Mouse (Mus musculus) forebrain, postnatal 0 days (tissue): ENCODE measurements at regions not wholly inside any gene's neighbourhood (a gene's known extent, or its start where the extent isn't known, plus 50 kb on each side); places are given as distances from the start of the nearest gene placed in this dataset.

ENCODE experiments used
- ATAC-seq: fragments of 200-750 bp; cut with Nextera tagmentation; 2 replicates; pipeline ENCODE4 v1.8.0; 2017; ENCODE audit warnings: mild to moderate bottlenecking, moderate library complexity
- DNase-seq: peaks from one replicate; pipeline ENCODE4 v3.0.0-alpha.2; 2015
- H3K27ac ChIP-seq: fragments of 300-500 bp; sonication (generic); 2 replicates; pipeline ENCODE4 v1.5.1; 2014; ENCODE audit warnings: low read depth, mild to moderate bottlenecking, antibody characterized with exemption, low read length, moderate library complexity, mixed read lengths
- H3K27me3 ChIP-seq: fragments of 300-500 bp; sonication (generic); 2 replicates; pipeline ENCODE4 v1.6.1; 2014; ENCODE audit warnings: mild to moderate bottlenecking, low read length, mixed read lengths; ENCODE audit not compliant: insufficient read depth
- H3K36me3 ChIP-seq: fragments of 300-500 bp; sonication (generic); 2 replicates; pipeline ENCODE4 v1.6.1; 2014; ENCODE audit warnings: mild to moderate bottlenecking, moderate library complexity; ENCODE audit not compliant: insufficient read depth
- H3K4me1 ChIP-seq: fragments of 300-500 bp; sonication (generic); 2 replicates; pipeline ENCODE4 v1.6.1; 2014; ENCODE audit warnings: antibody characterized with exemption; ENCODE audit not compliant: insufficient read depth
- H3K4me2 ChIP-seq: fragments of 300-500 bp; sonication (generic); 2 replicates; pipeline ENCODE4 v1.6.1; 2014; ENCODE audit warnings: low read depth, mild to moderate bottlenecking, moderate library complexity
- H3K4me3 ChIP-seq: fragments of 300-500 bp; sonication (generic); 2 replicates; pipeline ENCODE4 v1.5.1; 2014; ENCODE audit warnings: low read depth, low read length, mixed read lengths
- H3K9ac ChIP-seq: fragments of 300-500 bp; sonication (generic); 2 replicates; pipeline ENCODE4 v1.6.1; 2014; ENCODE audit warnings: mild to moderate bottlenecking
- H3K9me3 ChIP-seq: fragments of 300-500 bp; sonication (generic); 2 replicates; pipeline ENCODE4 v1.6.1; 2016; ENCODE audit warnings: low read length
- CTCF ChIP-seq: sonication (generic); IDR thresholded peaks from 2 replicates; pipeline ENCODE4 v1.5.1; 2016; ENCODE audit warnings: antibody characterized with exemption, control low read depth, low read depth
- WGBS: fragments of 180-500 bp; shearing (Covaris S2); extraction: QIAGEN DNeasy Blood & Tissue Kit; methylation state at CpG from one replicate; pipeline ENCODE4 v1.1.7; 2014; 5-methylcytosine and 5-hydroxymethylcytosine counted together

DNA sequence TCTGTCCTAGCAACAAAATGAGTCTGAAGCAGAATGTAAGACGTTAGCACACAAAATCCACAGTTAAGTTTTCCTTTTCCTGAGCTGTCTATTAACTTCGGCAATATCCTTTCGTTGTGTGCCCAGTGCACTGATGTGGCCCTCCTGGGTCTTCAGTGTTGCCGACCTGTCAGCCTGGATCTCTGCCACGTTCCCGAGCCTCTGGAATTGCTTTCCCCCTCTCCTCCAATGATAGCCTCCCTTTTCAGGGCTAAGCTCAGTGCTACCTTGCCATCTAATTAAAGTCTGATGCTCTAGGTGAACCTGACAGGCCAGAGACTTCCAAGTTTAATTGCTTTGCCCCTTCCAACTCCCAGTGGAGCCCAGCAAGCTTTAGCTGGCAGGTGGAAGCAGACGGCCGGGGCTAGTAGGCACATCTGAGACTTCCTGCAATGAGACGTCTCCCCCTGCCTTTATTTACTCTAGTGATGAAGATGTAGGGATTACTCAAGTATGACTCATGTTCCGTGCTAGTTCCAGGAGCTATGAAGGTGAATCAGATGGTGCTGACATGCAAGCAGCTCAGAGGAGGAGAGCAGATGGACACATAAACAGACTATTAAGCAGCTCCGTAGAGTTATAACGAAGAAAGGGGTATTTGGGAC, 894.3 kb upstream of the Car8 start:
- no peak for TF ChIP-seq CTCF
- no peak for ATAC-seq
- no peaks in the 10 kb centered on the region for H3K9me3 ChIP-seq
- no peak overlapping the region for H3K4me3 ChIP-seq
- no peaks in the 10 kb centered on the region for H3K36me3 ChIP-seq
- no peak overlapping the region for H3K9ac ChIP-seq
- H3K4me1 ChIP-seq: no peaks in the 10 kb centered on the region
- no peak for DNase-seq
- no peaks in the 10 kb centered on the region for H3K27me3 ChIP-seq
- 63% methylated on average over 12 of the region's 12 CpGs for WGBS
- no peak overlapping the region for H3K4me2 ChIP-seq
- no peak overlapping the region for H3K27ac ChIP-seq

DNA sequence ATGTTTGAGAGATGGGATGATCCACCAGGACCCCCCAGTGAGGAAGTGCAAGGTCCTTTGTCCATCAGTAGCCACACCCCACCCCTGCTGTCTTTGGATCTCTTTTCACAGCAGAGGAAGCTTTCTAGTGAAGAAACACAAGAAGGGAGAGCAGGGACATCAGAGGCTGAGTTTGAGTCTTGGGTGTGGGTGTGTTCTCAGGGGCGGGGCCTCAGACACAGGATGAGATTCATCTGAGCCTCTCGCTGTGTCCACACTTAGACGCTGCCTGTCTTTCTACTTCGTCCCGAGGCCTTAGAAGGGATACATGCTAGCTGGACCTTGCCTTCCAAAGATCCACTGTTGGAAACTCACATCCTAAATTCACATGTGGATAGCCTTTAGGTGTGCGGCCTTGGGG, 893.5 kb upstream of the Car8 start:
- ATAC-seq: no peak
- no peak for DNase-seq
- Histone ChIP-seq H3K4me3 (no peak overlapping the region), H3K9me3 (no peaks in the 10 kb centered on the region), H3K27me3 (no peaks in the 10 kb centered on the region), H3K9ac (no peak overlapping the region), H3K27ac (no peak overlapping the region), H3K4me2 (no peak overlapping the region), H3K4me1 (no peaks in the 10 kb centered on the region), H3K36me3 (no peaks in the 10 kb centered on the region)
- 96% methylated on average over 6 of the region's 6 CpGs for WGBS
- TF ChIP-seq CTCF: no peak

DNA sequence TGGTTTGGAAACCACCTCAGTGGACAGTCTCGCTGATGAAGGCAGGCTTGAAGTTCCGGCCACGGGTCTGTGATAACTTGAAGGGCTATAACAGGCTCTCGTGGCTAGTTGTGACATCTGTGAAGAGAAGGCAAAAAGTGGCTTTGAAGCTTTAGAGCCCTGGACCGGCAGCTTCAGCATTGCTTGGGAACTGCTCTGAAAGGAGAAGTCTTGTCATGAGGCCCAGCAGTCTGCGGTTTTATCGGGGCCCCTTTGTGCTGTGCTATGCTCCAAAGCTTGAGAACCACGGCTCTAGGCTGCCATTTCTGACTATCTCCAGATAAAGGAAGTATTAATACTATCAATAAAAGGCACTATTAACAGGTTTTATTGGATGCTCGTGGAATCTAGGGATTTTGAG, 892.8 kb upstream of the Car8 start:
- Histone ChIP-seq H3K27ac (no peak overlapping the region), H3K9me3 (no peaks in the 10 kb centered on the region), H3K4me3 (no peak overlapping the region), H3K36me3 (no peaks in the 10 kb centered on the region), H3K4me2 (no peak overlapping the region), H3K4me1 (no peaks in the 10 kb centered on the region), H3K9ac (no peak overlapping the region), H3K27me3 (no peaks in the 10 kb centered on the region)
- DNase-seq (no peak), ATAC-seq (no peak)
- TF ChIP-seq CTCF: no peak
- WGBS: 84% methylated on average over 9 of the region's 9 CpGs

GRCm38 (mm10) chr4:9125236-9125963, 886.6 kb upstream of the Car8 start:
- no peak overlapping the region for H3K9ac ChIP-seq
- ATAC-seq: 0 out of 2 replicates have a peak, but pooled peaks have one; percentile 34
- H3K4me3 ChIP-seq: no peak overlapping the region
- WGBS: 40% methylated on average over 11 of the region's 11 CpGs
- no peaks in the 10 kb centered on the region for H3K36me3 ChIP-seq
- no peak overlapping the region for H3K4me2 ChIP-seq
- H3K9me3 ChIP-seq: no peaks in the 10 kb centered on the region
- H3K27ac ChIP-seq: no peak overlapping the region
- DNase-seq: peak; percentile 44
- H3K4me1 ChIP-seq: no peaks in the 10 kb centered on the region
- peak; percentile 75 for TF ChIP-seq CTCF
- no peaks in the 10 kb centered on the region for H3K27me3 ChIP-seq

- H3K27ac ChIP-seq: no peak overlapping the region
- no peak overlapping the region for H3K4me2 ChIP-seq
- ATAC-seq: no peak
- DNase-seq: no peak
- H3K4me3 ChIP-seq: no peak overlapping the region
- no peak overlapping the region for H3K9ac ChIP-seq
- no peak for TF ChIP-seq CTCF
- no peaks in the 10 kb centered on the region for H3K27me3 ChIP-seq
- no peaks in the 10 kb centered on the region for H3K9me3 ChIP-seq
- no peaks in the 10 kb centered on the region for H3K4me1 ChIP-seq
- H3K36me3 ChIP-seq: no peaks in the 10 kb centered on the region
- WGBS: 97% methylated on average over 4 of the region's 4 CpGs
These were observed 885.9 kb upstream of the Car8 start for GRCm38 (mm10) chr4:9124586-9125232.

DNA sequence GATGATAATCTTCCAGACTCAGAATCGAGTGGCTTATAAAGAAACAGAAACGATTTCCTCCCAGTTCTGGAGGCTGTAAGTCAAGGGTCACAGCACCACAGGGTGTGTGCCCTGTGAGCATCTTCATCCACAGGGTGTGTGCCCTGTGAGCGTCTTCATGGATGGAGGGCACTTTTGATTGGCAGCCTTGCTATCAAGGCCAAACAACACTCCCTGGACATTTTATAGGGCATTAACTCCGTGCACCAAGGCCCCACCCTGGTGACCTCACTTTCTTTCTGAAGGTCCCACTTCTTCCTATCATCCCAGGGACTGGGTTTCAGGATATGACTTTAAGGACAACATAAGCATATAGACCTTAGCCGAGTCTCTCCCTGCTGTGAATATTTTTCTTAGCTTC, 885.3 kb upstream of the Car8 start:
- Histone ChIP-seq H3K4me3 (no peak overlapping the region), H3K27ac (no peak overlapping the region), H3K9ac (no peak overlapping the region), H3K36me3 (no peaks in the 10 kb centered on the region), H3K4me1 (no peaks in the 10 kb centered on the region), H3K9me3 (no peaks in the 10 kb centered on the region), H3K4me2 (no peak overlapping the region), H3K27me3 (no peaks in the 10 kb centered on the region)
- DNase-seq (no peak), ATAC-seq (no peak)
- TF ChIP-seq CTCF: no peak
- 65% methylated on average over 5 of the region's 5 CpGs for WGBS

DNA sequence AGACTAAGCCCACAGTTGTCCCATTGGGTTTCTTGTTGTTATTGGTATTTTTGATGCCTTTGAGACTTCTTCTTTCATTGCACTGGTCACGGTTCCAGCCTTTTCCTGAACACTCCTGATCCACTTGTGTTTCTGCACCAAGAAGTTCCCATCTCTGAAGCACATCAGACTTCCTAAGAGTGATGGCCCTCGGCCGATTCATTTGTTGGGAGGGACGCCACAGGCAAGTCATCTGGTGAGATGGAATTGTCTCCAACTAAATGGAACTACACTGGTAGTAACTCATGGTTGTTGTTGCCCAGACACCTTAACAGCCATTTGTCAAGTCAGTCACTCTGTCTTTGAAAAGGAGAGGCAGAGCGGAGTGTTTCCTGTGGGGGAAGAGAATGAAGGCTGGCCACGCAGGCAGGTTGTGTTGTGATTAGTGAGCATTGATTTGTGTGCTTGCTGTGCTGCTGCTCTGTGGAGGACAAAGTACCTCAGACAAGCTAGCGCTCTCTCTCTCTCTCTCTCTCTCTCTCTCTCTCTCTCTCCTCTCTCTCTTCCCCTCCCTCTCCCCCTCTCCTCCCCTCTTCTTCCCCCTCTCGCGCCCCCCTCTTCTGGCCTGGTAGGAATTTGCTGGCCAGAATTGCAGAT, 884.7 kb upstream of the Car8 start:
- no peaks in the 10 kb centered on the region for H3K9me3 ChIP-seq
- H3K36me3 ChIP-seq: no peaks in the 10 kb centered on the region
- H3K27me3 ChIP-seq: no peaks in the 10 kb centered on the region
- no peak overlapping the region for H3K9ac ChIP-seq
- 72% methylated on average over 9 of the region's 9 CpGs for WGBS
- no peak overlapping the region for H3K27ac ChIP-seq
- H3K4me3 ChIP-seq: no peak overlapping the region
- DNase-seq: no peak
- no peak overlapping the region for H3K4me2 ChIP-seq
- ATAC-seq: no peak; the same call in 1 of the 2 replicates
- no peak for TF ChIP-seq CTCF
- H3K4me1 ChIP-seq: no peaks in the 10 kb centered on the region
